Mouse (Mus musculus) layer of hippocampus, postnatal 36 days (tissue): ENCODE measurements around the gene Ankle1. TPM values are rescaled to one million over a fixed set of nuclear protein-coding genes. Genes with fewer than 3 reads are reported as not detected.

Experiments
- DNase-seq, 2 experiments: peaks; one replicate each; pipeline ENCODE4 v3.0.0; 2022
- total RNA-seq, 2 experiments: library from RNA; stranded (reverse); gene quantifications; 2 replicates each; pipeline ENCODE4 v1.2.3; 2021

Ankle1 gene
- under 1 TPM; 0.27 to 0.46 TPM for total RNA-seq

- DNase-seq, result peak; percentile 90
These were observed at the start of gene Ankle1 for GRCm38 (mm10) chr8:71405401-71406098. Gene Ankle1 (plus strand): TSS chr8:71406010.

GRCm38 (mm10) chr8:71358026-71358425, 47.8 kb upstream of the Ankle1 start:
- no peak for DNase-seq

- peak; percentile 93 to 94 for DNase-seq
These were observed 38.9 kb upstream of the Ankle1 start, which contains the start of gene Use1 for GRCm38 (mm10) chr8:71366771-71367528. Gene Use1 (plus strand): TSS chr8:71366848.

- no peak for DNase-seq
These were observed 38.2 kb upstream of the Ankle1 start for GRCm38 (mm10) chr8:71367529-71368176.

- no peak for DNase-seq
These were observed 37.4 kb upstream of the Ankle1 start for GRCm38 (mm10) chr8:71368366-71368765.

- DNase-seq, result no peak
These were observed 36.6 kb upstream of the Ankle1 start for GRCm38 (mm10) chr8:71369040-71369718.

GRCm38 (mm10) chr8:71370711-71371235, 35.0 kb upstream of the Ankle1 start:
- no peak for DNase-seq

- DNase-seq, result peak; percentile 94 to 98
These were observed 34.5 kb upstream of the Ankle1 start, which contains the start of gene Ocel1 for GRCm38 (mm10) chr8:71371236-71371848. Gene Ocel1 (plus strand): TSS chr8:71371298.

- no peak for DNase-seq
These were observed 33.4 kb upstream of the Ankle1 start for GRCm38 (mm10) chr8:71372427-71372826.

GRCm38 (mm10) chr8:71373000-71373399, 32.8 kb upstream of the Ankle1 start:
- no peak for DNase-seq

- DNase-seq, result no peak
These were observed 31.1 kb upstream of the Ankle1 start for GRCm38 (mm10) chr8:71374616-71375206.

- peak in 1 of 2 experiments; percentile 55 for DNase-seq
These were observed 30.0 kb upstream of the Ankle1 start for GRCm38 (mm10) chr8:71375581-71376422.

- no peak for DNase-seq
These were observed 29.3 kb upstream of the Ankle1 start for GRCm38 (mm10) chr8:71376423-71377030.

- no peak for DNase-seq
These were observed 26.8 kb upstream of the Ankle1 start for GRCm38 (mm10) chr8:71379008-71379407.

GRCm38 (mm10) chr8:71379512-71380075, 26.2 kb upstream of the Ankle1 start:
- DNase-seq, result no peak

GRCm38 (mm10) chr8:71380178-71381171, 25.3 kb upstream of the Ankle1 start:
- no peak for DNase-seq

GRCm38 (mm10) chr8:71381421-71381970, 24.3 kb upstream of the Ankle1 start, which contains the start of gene Nr2f6:
Gene Nr2f6 (minus strand): TSS chr8:71381960.
- peak in 1 of 2 experiments; percentile 50 for DNase-seq
